Mouse (Mus musculus) cerebellum, postnatal 4 days (tissue): ENCODE data around the gene Mgat4b.
A peak's percentile ranks its signal among the peaks of the same experiment; 100 is the strongest.

ENCODE experiments used
- DNase-seq, 2 experiments: peaks; one replicate each; pipeline ENCODE4 v3.0.0; 2022; ENCODE audit warnings: low spot score in 2 of 2, mixed read lengths in 1 of 2

Gene Mgat4b

GRCm38 (mm10) chr11:50252166-50252565 is 41.5 kb downstream of the Mgat4b start:
- DNase-seq, result no peak

- DNase-seq, result no peak
Observed at GRCm38 (mm10) chr11:50252684-50253265, 42.1 kb downstream of the Mgat4b start.

- DNase-seq, result no peak
Observed at GRCm38 (mm10) chr11:50253393-50253792, 42.7 kb downstream of the Mgat4b start.

GRCm38 (mm10) chr11:50254010-50254580 is 43.4 kb downstream of the Mgat4b start:
- DNase-seq, result no peak

- DNase-seq, result no peak
Observed at GRCm38 (mm10) chr11:50256615-50257014, 45.9 kb downstream of the Mgat4b start.

- DNase-seq, result no peak
Observed at GRCm38 (mm10) chr11:50258310-50258709, 47.6 kb downstream of the Mgat4b start.

GRCm38 (mm10) chr11:50262020-50262419 is 51.3 kb downstream of the Mgat4b start:
- DNase-seq, result no peak

GRCm38 (mm10) chr11:50263198-50263597 is 52.5 kb downstream of the Mgat4b start:
- DNase-seq, result no peak

- DNase-seq, result peak in 1 of 2 experiments; percentile 27
Observed at GRCm38 (mm10) chr11:50265931-50266330, 55.2 kb downstream of the Mgat4b start.

GRCm38 (mm10) chr11:50266997-50267396 is 56.3 kb downstream of the Mgat4b start:
- no peak for DNase-seq

GRCm38 (mm10) chr11:50269163-50269562 is 58.5 kb downstream of the Mgat4b start:
- no peak for DNase-seq

GRCm38 (mm10) chr11:50269885-50270284 is 59.2 kb downstream of the Mgat4b start:
- DNase-seq, result no peak

- no peak for DNase-seq
Observed at GRCm38 (mm10) chr11:50272819-50273218, 62.1 kb downstream of the Mgat4b start.

GRCm38 (mm10) chr11:50275077-50275476 is 64.4 kb downstream of the Mgat4b start:
- no peak for DNase-seq

- no peak for DNase-seq
Observed at GRCm38 (mm10) chr11:50275568-50276151, 65.0 kb downstream of the Mgat4b start.

GRCm38 (mm10) chr11:50277025-50277424 is 66.3 kb downstream of the Mgat4b start:
- DNase-seq, result no peak

GRCm38 (mm10) chr11:50277706-50278105 is 67.0 kb downstream of the Mgat4b start:
- DNase-seq, result no peak

- DNase-seq, result no peak
Observed at GRCm38 (mm10) chr11:50279005-50279404, 68.3 kb downstream of the Mgat4b start.

- DNase-seq, result no peak
Observed at GRCm38 (mm10) chr11:50280053-50280452, 69.4 kb downstream of the Mgat4b start.
